Comparison of ENCODE assay signal across 15 mouse cellular contexts in the genomic region with DNA sequence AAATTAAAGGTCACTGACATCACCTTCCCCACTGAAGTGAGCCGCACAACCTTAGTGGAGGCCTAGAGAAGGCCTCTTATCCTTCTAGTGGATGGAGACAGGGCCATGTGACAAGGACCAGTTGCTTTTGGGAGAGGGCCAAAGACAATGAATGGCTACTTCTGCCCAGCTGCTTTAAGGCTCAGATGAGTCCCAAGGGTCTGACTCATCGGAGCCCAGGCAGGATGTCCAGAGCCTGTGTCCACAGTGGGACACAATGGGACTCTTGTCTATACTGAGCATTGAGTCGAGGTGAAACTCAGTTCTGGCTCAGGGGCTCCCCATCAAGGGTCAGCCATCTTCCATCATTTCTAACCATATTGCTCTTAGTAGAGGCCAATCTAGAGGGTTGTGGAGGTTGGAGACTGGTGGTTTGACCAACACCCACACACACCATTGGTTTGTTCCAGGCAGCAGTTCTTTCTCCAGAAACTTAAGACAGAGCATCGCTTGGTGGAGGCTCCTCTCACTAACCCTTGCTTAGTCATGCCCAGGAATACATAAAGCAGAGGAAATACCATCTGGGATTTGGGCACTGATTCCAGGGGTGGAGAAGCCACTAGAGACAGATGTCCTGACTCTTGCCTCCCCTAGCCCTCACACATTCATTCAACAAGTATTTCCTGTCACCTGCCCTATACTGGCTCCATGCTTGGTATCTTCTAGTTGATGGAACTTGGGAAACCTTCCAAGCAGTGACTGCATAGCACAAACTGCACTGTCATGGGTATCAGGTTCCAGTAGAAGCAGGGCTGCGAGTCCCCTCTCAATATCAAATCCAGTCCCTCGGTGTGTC. TPM values are rescaled to one million over a fixed set of nuclear protein-coding genes. Genes with fewer than 3 reads are reported as not detected.
A peak's percentile ranks its signal among the peaks of the same experiment; 100 is the strongest.
DNase-seq lines count a peak whose midpoint lies in the region; ATAC-seq and TF ChIP-seq lines count a peak whose summit lies in the region.
"Had no signal": no experiment of that assay in that cellular context is flagged by ENCODE, and none has a peak within 500 bp of the region (broad histone marks: within the 10 kb centered on the region; RNA-seq: fewer than 3 reads in every experiment).

No protein-coding gene starts in this region.

- peak overlapping the region; percentile 54; the same call in 1 of the 2 replicates for H3K27ac ChIP-seq in heart, embryonic 11.5 days (ENCODE audit: low read depth, low read length)
- H3K27ac ChIP-seq: stomach, postnatal 0 days had no signal

- no peak overlapping the region for H3K4me2 ChIP-seq in heart, embryonic 11.5 days
- peak overlapping the region; percentile 75 for H3K4me2 ChIP-seq in myocyte (ENCODE audit: low read depth)

- DNase-seq in kidney, postnatal 14 days: peak; percentile 24
- no peak for DNase-seq in kidney, adult 18-20 months
- DNase-seq in adipocyte (ENCODE audit: low spot score): peak; percentile 78
- no peak for DNase-seq in layer of hippocampus, postnatal 25 days (ENCODE audit: extremely low spot score in 1 of 2, low spot score in 1 of 2)
- no peak for DNase-seq in right cerebral cortex, postnatal 4 days
- DNase-seq: layer of hippocampus, adult 9-11 months; lung, adult 18-20 months had no signal

- H3ac ChIP-seq in myocyte (ENCODE audit: control insufficient read depth, insufficient read length): no peak overlapping the region

- no peaks in the 10 kb centered on the region for H3K79me2 ChIP-seq in myocyte (ENCODE audit: control insufficient read depth, insufficient read depth)

- H3K4me1 ChIP-seq in heart, embryonic 11.5 days (ENCODE audit: control insufficient read depth, insufficient read depth, low read length): 0 out of 2 replicates have a peak, but pooled peaks cover 3% of the 10 kb centered on the region

- no peak overlapping the region for H3K9ac ChIP-seq in heart, embryonic 11.5 days (ENCODE audit: low read depth, low read length)

- H3K36me3 ChIP-seq in heart, embryonic 11.5 days (ENCODE audit: control insufficient read depth, insufficient read depth, low read length): no peaks in the 10 kb centered on the region
- H3K36me3 ChIP-seq in myocyte (ENCODE audit: control insufficient read depth, insufficient read depth): no peaks in the 10 kb centered on the region

- no peak; the same call in 1 of the 2 replicates for ATAC-seq in heart, embryonic 11.5 days (replicated peaks; ENCODE audit: insufficient number of reproducible peaks, low FRiP score, low TSS enrichment)
- ATAC-seq: inflammation-experienced regulatory T-cells, adult 6 months had no signal

- H3K9me3 ChIP-seq in heart, embryonic 11.5 days (replicated peaks; ENCODE audit: control insufficient read depth, low read length): no peaks in the 10 kb centered on the region

- no peaks in the 10 kb centered on the region for H3K27me3 ChIP-seq in heart, embryonic 11.5 days (ENCODE audit: control insufficient read depth, insufficient read depth, low read length)
- H3K27me3 ChIP-seq in myocyte (ENCODE audit: control insufficient read depth, insufficient read depth, insufficient read length): no peaks in the 10 kb centered on the region

- TF ChIP-seq POLR2A in myocyte (IDR thresholded peaks at IDR 0.05; ENCODE audit: insufficient read length, low read depth): peak; percentile 14

- WGBS in heart, embryonic 11.5 days (ENCODE audit: insufficient replicate concordance): 71% methylated on average over 6 of the region's 6 CpGs

- no peak overlapping the region for H3K4me3 ChIP-seq in heart, embryonic 11.5 days (ENCODE audit: low read depth, low read length)
- H3K4me3 ChIP-seq in myocyte: no peak overlapping the region
- H3K4me3 ChIP-seq: erythroblast, embryonic 14.5 days had no signal

TF ChIP-seq in myocyte, 11 proteins besides CTCF, POLR2A, EP300 and RAD21:
- no peak for TF ChIP-seq REST (IDR thresholded peaks at IDR 0.05; ENCODE audit: insufficient read depth, insufficient read length)
- peak; percentile 73 for TF ChIP-seq TCF12 (IDR thresholded peaks at IDR 0.05; ENCODE audit: insufficient read depth, poor library complexity, severe bottlenecking)
- TF ChIP-seq SRF (IDR thresholded peaks at IDR 0.05; ENCODE audit: control insufficient read depth, insufficient read length, low read depth): no peak
- TF ChIP-seq MAX (IDR thresholded peaks at IDR 0.05; ENCODE audit: low read depth): peak; percentile 44
- TF ChIP-seq TCF3 (IDR thresholded peaks at IDR 0.05; ENCODE audit: insufficient read length, low read depth): peak; percentile 7
- peak; percentile 6 for TF ChIP-seq POLR2AphosphoS2 (IDR thresholded peaks at IDR 0.05; ENCODE audit: insufficient read length, low read depth)
- TF ChIP-seq MYOG (IDR thresholded peaks at IDR 0.05; ENCODE audit: control insufficient read depth in 1 of 3, insufficient read depth in 1 of 3, insufficient read length in 2 of 3, low read depth in 2 of 3): peak in 2 of 3 experiments; percentile 69 to 86
- no peak for TF ChIP-seq E2F4 (IDR thresholded peaks at IDR 0.05; ENCODE audit: insufficient read depth)
- no peak for TF ChIP-seq CEBPB (IDR thresholded peaks at IDR 0.05; ENCODE audit: insufficient read depth, poor library complexity, severe bottlenecking)
- TF ChIP-seq USF1 (IDR thresholded peaks at IDR 0.05; ENCODE audit: low read depth): peak; percentile 96
- peak; percentile 33 to 82 (median 82) for TF ChIP-seq MYOD1 (IDR thresholded peaks at IDR 0.05; ENCODE audit: control insufficient read depth in 1 of 3, insufficient read length in 2 of 3, low read depth in 2 of 3)

RNA-seq across cellular contexts. Expression of a gene that starts 3.9 kb away (rescaled TPM):
- 0.60 and 0.84 TPM in 2 replicates for polyA plus RNA-seq in heart, embryonic 11.5 days (2014; fragmentation: Nextera tagmentation; extraction: Ambion mirVana)
- polyA plus RNA-seq in myocyte (2012; fragmentation: generic; extraction: Trizol): 28.0 TPM
- total RNA-seq in layer of hippocampus, postnatal 25 days (2021): 1 to 10 TPM; 6.1 to 6.7 TPM
- total RNA-seq: megakaryocyte, adult 5-6 weeks had no signal
- polyA plus RNA-seq: erythroblast, embryonic 14.5 days had no signal

RNA-seq across cellular contexts. Expression of a gene that starts 10.0 kb away (rescaled TPM):
- not detected in 2 replicates for polyA plus RNA-seq in heart, embryonic 11.5 days (2014; fragmentation: Nextera tagmentation; extraction: Ambion mirVana)
- polyA plus RNA-seq in myocyte (2012; fragmentation: generic; extraction: Trizol): not detected
- not detected for total RNA-seq in layer of hippocampus, postnatal 25 days (2021)
- total RNA-seq: ES-E14; megakaryocyte, adult 5-6 weeks had no signal
- polyA plus RNA-seq: erythroblast, embryonic 14.5 days; inflammation-experienced regulatory T-cells, adult 6 months; limb, embryonic 11.5 days; stomach, postnatal 0 days had no signal

RNA-seq across cellular contexts. Expression of a gene that starts 21.0 kb away (rescaled TPM):
- polyA plus RNA-seq in heart, embryonic 11.5 days (2014; fragmentation: Nextera tagmentation; extraction: Ambion mirVana): 45.3 and 49.4 TPM in 2 replicates
- polyA plus RNA-seq in myocyte (2012; fragmentation: generic; extraction: Trizol): 52.9 TPM
- total RNA-seq in layer of hippocampus, postnatal 25 days (2021): 10 to 100 TPM; 19.5 to 23.7 TPM

RNA-seq across cellular contexts. Expression of a gene that starts 21.5 kb away (rescaled TPM):
- polyA plus RNA-seq in heart, embryonic 11.5 days (2014; fragmentation: Nextera tagmentation; extraction: Ambion mirVana): 443 and 453 TPM in 2 replicates
- 337 TPM for polyA plus RNA-seq in myocyte (2012; fragmentation: generic; extraction: Trizol)
- 10 to 100 TPM; 85.3 to 93.2 TPM for total RNA-seq in layer of hippocampus, postnatal 25 days (2021)

RNA-seq across cellular contexts. Expression of a gene that starts 43.0 kb away (rescaled TPM):
- polyA plus RNA-seq in heart, embryonic 11.5 days (2014; fragmentation: Nextera tagmentation; extraction: Ambion mirVana): 39.0 and 44.5 TPM in 2 replicates
- polyA plus RNA-seq in myocyte (2012; fragmentation: generic; extraction: Trizol): 55.6 TPM
- total RNA-seq in layer of hippocampus, postnatal 25 days (2021): 10 to 100 TPM; 83.7 to 99.3 TPM

Comparison
In these comparisons a context has a peak if more than half of its experiments do, and no peak if none do; other contexts are left out.
1. DNase-seq: peak in kidney, postnatal 14 days (single experiment) and adipocyte (single experiment); none in kidney, adult 18-20 months (single experiment), layer of hippocampus, postnatal 25 days (0 of 2) and right cerebral cortex, postnatal 4 days (single experiment).
2. RNA of a gene that starts 3.9 kb away (polyA plus RNA-seq): 28.0 TPM in myocyte (single experiment); 0.60 to 0.84 TPM in heart, embryonic 11.5 days; every median in the first group is over 10 times any median in the second.